Mouse (Mus musculus) ES-Bruce4 (cell line): ENCODE measurements around the gene Acan.

Experiments used
- CTCF ChIP-seq: IDR thresholded peaks from one replicate; pipeline ENCODE4 v1.8.1; 2011; ENCODE audit warnings: low read depth, low read length
- EP300 ChIP-seq: IDR thresholded peaks from 2 replicates; pipeline ENCODE4 v1.6.1; 2011; ENCODE audit warnings: low read depth, low read length; ENCODE audit not compliant: insufficient read depth

DNA sequence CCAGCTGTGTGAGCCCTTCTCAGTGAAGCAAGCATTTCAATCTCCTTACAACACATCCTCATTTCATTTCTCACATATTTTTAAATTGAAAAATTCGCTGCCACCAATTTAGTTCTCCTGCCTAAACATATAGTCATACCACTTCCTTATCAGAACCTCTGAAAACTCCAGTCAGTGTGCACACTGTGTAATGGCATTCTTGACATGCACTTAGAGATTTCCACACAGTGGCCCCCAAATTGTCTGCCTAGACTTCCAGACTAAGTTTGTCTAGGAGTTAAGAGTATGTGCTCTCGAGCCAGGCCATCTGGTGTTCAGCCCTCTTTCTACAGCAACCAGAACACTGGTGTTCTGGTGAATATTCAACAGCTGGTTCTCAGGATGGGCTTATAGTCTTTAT lies 19.5 kb upstream of the Acan start:
- TF ChIP-seq EP300 (no peak), CTCF (no peak)
